Mouse (Mus musculus) midbrain, embryonic 15.5 days (tissue): Measurements from ENCODE around the gene Rpgr. TPM values are rescaled to one million over a fixed set of nuclear protein-coding genes. Genes with fewer than 3 reads are reported as not detected.

ENCODE experiments used
- ATAC-seq: fragments of 200-750 bp; cut with Nextera tagmentation; replicated peaks from 2 replicates; pipeline ENCODE4 v1.8.0; 2017; ENCODE audit warnings: moderate TSS enrichment
- H3K27ac ChIP-seq: fragments of 300-500 bp; sonication (generic); 2 replicates; pipeline ENCODE4 v1.5.1; 2015; ENCODE audit warnings: mild to moderate bottlenecking, inconsistent platforms
- H3K27me3 ChIP-seq: fragments of 300-500 bp; sonication (generic); replicated peaks from 2 replicates; pipeline ENCODE4 v1.6.1; 2015; ENCODE audit warnings: inconsistent platforms
- H3K36me3 ChIP-seq: fragments of 300-500 bp; sonication (generic); replicated peaks from 2 replicates; pipeline ENCODE4 v1.6.1; 2015; ENCODE audit warnings: inconsistent platforms
- H3K4me1 ChIP-seq: fragments of 300-500 bp; sonication (generic); 2 replicates; pipeline ENCODE4 v1.6.1; 2015; ENCODE audit warnings: inconsistent platforms
- H3K4me2 ChIP-seq: fragments of 300-500 bp; sonication (generic); 2 replicates; pipeline ENCODE4 v1.6.1; 2015; ENCODE audit warnings: inconsistent platforms, mild to moderate bottlenecking, moderate library complexity
- H3K4me3 ChIP-seq: fragments of 300-500 bp; sonication (generic); 2 replicates; pipeline ENCODE4 v1.5.1; 2015; ENCODE audit warnings: mild to moderate bottlenecking, inconsistent platforms
- H3K9ac ChIP-seq: fragments of 300-500 bp; sonication (generic); 2 replicates; pipeline ENCODE4 v1.6.1; 2015; ENCODE audit warnings: mild to moderate bottlenecking, inconsistent platforms
- H3K9me3 ChIP-seq: fragments of 300-500 bp; sonication (generic); 2 replicates; pipeline ENCODE4 v1.6.1; 2016; ENCODE audit warnings: inconsistent platforms
- WGBS: fragments of 180-500 bp; shearing (Covaris S2); methylation state at CpG from one replicate; pipeline ENCODE4 v1.1.7; 2015; ENCODE audit warnings: mixed read lengths; 5-methylcytosine and 5-hydroxymethylcytosine counted together
- polyA plus RNA-seq: library from polyadenylated mRNA; unstranded; fragments of >200 nt; fragmentation: Nextera tagmentation; extraction: Ambion mirVana; gene quantifications from 2 replicates; pipeline ENCODE4 v1.2.1, GENCODE M21; 2015

Rpgr gene
- polyA plus RNA-seq, 1 experiment from 2014 or later, result 39.0 TPM

- Histone ChIP-seq H3K9me3 (no peaks in the 10 kb centered on the region), H3K9ac (no peak overlapping the region), H3K36me3 (no peaks in the 10 kb centered on the region), H3K4me2 (no peak overlapping the region), H3K27me3 (no peaks in the 10 kb centered on the region), H3K4me1 (no peaks in the 10 kb centered on the region), H3K4me3 (no peak overlapping the region), H3K27ac (no peak overlapping the region)
- WGBS, result 67% methylated on average over 4 of the region's 4 CpGs
- no peak for ATAC-seq
Observed at GRCm38 (mm10) chrX:10069405-10069804, 147.3 kb downstream of the Rpgr start.

- no peak for ATAC-seq
- H3K36me3 ChIP-seq, result no peaks in the 10 kb centered on the region
- WGBS, result 74% methylated on average over 1 of the region's 1 CpGs
- H3K9ac ChIP-seq, result no peak overlapping the region
- no peak overlapping the region for H3K27ac ChIP-seq
- no peaks in the 10 kb centered on the region for H3K4me1 ChIP-seq
- no peaks in the 10 kb centered on the region for H3K27me3 ChIP-seq
- H3K4me3 ChIP-seq, result no peak overlapping the region
- no peaks in the 10 kb centered on the region for H3K9me3 ChIP-seq
- H3K4me2 ChIP-seq, result no peak overlapping the region
Observed at GRCm38 (mm10) chrX:10063781-10064180, 152.9 kb downstream of the Rpgr start.

GRCm38 (mm10) chrX:10063361-10063760 lies 153.4 kb downstream of the Rpgr start:
- H3K27me3 ChIP-seq, result no peaks in the 10 kb centered on the region
- no peak for ATAC-seq
- no peak overlapping the region for H3K4me3 ChIP-seq
- no peaks in the 10 kb centered on the region for H3K36me3 ChIP-seq
- H3K4me1 ChIP-seq, result no peaks in the 10 kb centered on the region
- H3K9ac ChIP-seq, result no peak overlapping the region
- H3K9me3 ChIP-seq, result no peaks in the 10 kb centered on the region
- no peak overlapping the region for H3K4me2 ChIP-seq
- 87% methylated on average over 2 of the region's 2 CpGs for WGBS
- H3K27ac ChIP-seq, result no peak overlapping the region

- Histone ChIP-seq H3K4me1 (no peaks in the 10 kb centered on the region), H3K27me3 (no peaks in the 10 kb centered on the region), H3K9me3 (no peaks in the 10 kb centered on the region), H3K4me2 (no peak overlapping the region), H3K9ac (no peak overlapping the region), H3K27ac (no peak overlapping the region), H3K4me3 (no peak overlapping the region), H3K36me3 (no peaks in the 10 kb centered on the region)
- 68% methylated on average over 4 of the region's 4 CpGs for whole genome bisulfite sequencing
- no peak for ATAC-seq
Observed at GRCm38 (mm10) chrX:10062201-10062600, 154.5 kb downstream of the Rpgr start.

- H3K4me3 ChIP-seq, result no peak overlapping the region
- H3K9ac ChIP-seq, result no peak overlapping the region
- H3K4me1 ChIP-seq, result no peaks in the 10 kb centered on the region
Observed at GRCm38 (mm10) chrX:10034666-10035065, 182.1 kb downstream of the Rpgr start.

More at GRCm38 (mm10) chrX:10034666-10035065, 182.1 kb downstream of the Rpgr start:
- Histone ChIP-seq H3K36me3 (no peaks in the 10 kb centered on the region), H3K27me3 (no peaks in the 10 kb centered on the region), H3K27ac (no peak overlapping the region), H3K9me3 (no peaks in the 10 kb centered on the region), H3K4me2 (no peak overlapping the region)
- ATAC-seq, result no peak

Other genes starting within 250 kb of the Rpgr start
- gene Srpx, start 99.2 kb downstream of the Rpgr start, polyA plus RNA-seq, result 2.1 and 3.6 TPM in 2 replicates
- 0.09 TPM in 1 of 2 replicates, not detected in the other for gene Otc, start 35.4 kb upstream of the Rpgr start, polyA plus RNA-seq